Mouse (Mus musculus) stomach, embryonic 16.5 days (tissue): Measurements from ENCODE around the gene Mup9. TPM values are rescaled to one million over a fixed set of nuclear protein-coding genes. Genes with fewer than 3 reads are reported as not detected.
"Not testable (repeated sequence)": the region's sequence is repeated elsewhere in the genome, so short reads cannot be mapped to it uniquely, and the experiment has no call there.

ENCODE experiments used
- ATAC-seq: fragments of 200-750 bp; cut with Nextera tagmentation; 2 replicates; pipeline ENCODE4 v1.8.0; 2017; ENCODE audit warnings: moderate number of reproducible peaks, moderate TSS enrichment; ENCODE audit not compliant: insufficient read depth, low FRiP score
- H3K27ac ChIP-seq: fragments of 300-500 bp; sonication (generic); 2 replicates; pipeline ENCODE4 v1.5.1; 2014; ENCODE audit warnings: low read length
- H3K27me3 ChIP-seq: fragments of 300-500 bp; sonication (generic); 2 replicates; pipeline ENCODE4 v1.6.1; 2014; ENCODE audit warnings: low read length, control low read depth, mixed read lengths; ENCODE audit not compliant: control insufficient read depth, insufficient read depth
- H3K36me3 ChIP-seq: fragments of 300-500 bp; sonication (generic); 2 replicates; pipeline ENCODE4 v1.6.1; 2014; ENCODE audit warnings: low read length; ENCODE audit not compliant: control insufficient read depth, insufficient read depth
- H3K4me1 ChIP-seq: fragments of 300-500 bp; sonication (generic); 2 replicates; pipeline ENCODE4 v1.6.1; 2014; ENCODE audit warnings: low read length, control low read depth, mixed read lengths; ENCODE audit not compliant: control insufficient read depth, insufficient read depth
- H3K4me2 ChIP-seq: fragments of 300-500 bp; sonication (generic); 2 replicates; pipeline ENCODE4 v1.6.1; 2014; ENCODE audit warnings: low read depth, low read length, mixed read lengths
- H3K4me3 ChIP-seq: fragments of 300-500 bp; sonication (generic); replicated peaks from 2 replicates; pipeline ENCODE4 v1.5.1; 2014; ENCODE audit warnings: mild to moderate bottlenecking, low read length
- H3K9ac ChIP-seq: fragments of 300-500 bp; sonication (generic); 2 replicates; pipeline ENCODE4 v1.6.1; 2014; ENCODE audit warnings: low read length
- H3K9me3 ChIP-seq: fragments of 300-500 bp; sonication (generic); replicated peaks from 2 replicates; pipeline ENCODE4 v1.6.1; 2016; ENCODE audit warnings: low read length, control low read depth; ENCODE audit not compliant: control insufficient read depth
- WGBS: fragments of 180-500 bp; shearing (Covaris S2); extraction: QIAGEN DNeasy Blood & Tissue Kit; methylation state at CpG from one replicate; pipeline ENCODE4 v1.1.7; 2014; 5-methylcytosine and 5-hydroxymethylcytosine counted together
- polyA plus RNA-seq: library from polyadenylated mRNA; unstranded; fragments of >200 nt; fragmentation: Nextera tagmentation; extraction: Ambion mirVana; gene quantifications from 2 replicates; pipeline ENCODE4 v1.2.1, GENCODE M21; 2015

Mup9 gene
- polyA plus RNA-seq = not detected in 2 replicates

DNA sequence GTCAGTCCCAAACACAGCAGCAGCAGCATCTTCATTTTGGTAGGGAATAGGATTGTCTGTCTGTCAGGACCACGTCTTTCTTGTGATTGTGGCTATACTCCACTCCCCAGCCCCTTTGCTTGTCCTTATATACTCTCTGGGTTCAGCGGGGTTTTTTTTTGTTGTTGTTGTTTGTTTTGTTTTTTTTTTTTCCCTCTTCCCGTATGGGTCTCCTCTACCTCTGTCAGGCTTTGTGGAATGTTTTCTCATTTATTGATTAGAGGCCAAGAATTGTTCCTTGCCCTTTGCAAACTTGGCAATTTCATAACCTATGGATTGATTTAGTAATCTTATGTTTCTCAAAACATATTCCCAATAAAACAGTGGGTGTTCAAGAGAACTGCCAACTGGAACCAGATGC is at the start of gene Mup9:
TSS of gene Mup9 (minus strand) at position 101 of the 400 bp plus-strand sequence.
- H3K27ac ChIP-seq, ATAC-seq, H3K4me3 ChIP-seq, H3K9me3 ChIP-seq, H3K4me1 ChIP-seq, H3K9ac ChIP-seq, H3K4me2 ChIP-seq, H3K27me3 ChIP-seq, H3K36me3 ChIP-seq: not testable (repeated sequence)
- WGBS = 83% methylated on average over 3 of the region's 3 CpGs

Other genes starting within 250 kb of the Mup9 start
- not detected in 2 replicates for gene Mup8, start 199.4 kb downstream of the Mup9 start, polyA plus RNA-seq
- gene Mup1, start 80.0 kb upstream of the Mup9 start, polyA plus RNA-seq = not detected in 2 replicates
- not detected in 2 replicates for gene Mup10, start 160.2 kb upstream of the Mup9 start, polyA plus RNA-seq
- gene Mup11, start 240.5 kb upstream of the Mup9 start, polyA plus RNA-seq = not detected in 2 replicates